Mouse (Mus musculus): ENCODE measurements around the gene Hmbs. TPM values are rescaled to one million over a fixed set of nuclear protein-coding genes. Genes with fewer than 3 reads are reported as not detected.
"Not testable (repeated sequence)": the region's sequence is repeated elsewhere in the genome, so short reads cannot be mapped to it uniquely, and the experiment has no call there.

The Hmbs gene
- polyA plus RNA-seq, 1 experiment from 2014 or later, result 59.4 TPM

- Histone ChIP-seq H3K9ac (0 out of 2 replicates have a peak overlapping the region, but pooled peaks have one; percentile 26), H3K4me1 (replicated peaks) (peaks cover 25% of the 10 kb centered on the region), H3K4me3 (no peak overlapping the region), H3K27ac (replicated peaks) (no peak overlapping the region), H3K27me3 (no peaks in the 10 kb centered on the region), H3K4me2 (peak overlapping the region; percentile 77; the same call in 1 of the 2 replicates), H3K9me3 (no peaks in the 10 kb centered on the region), H3K36me3 (peaks cover 46% of the 10 kb centered on the region)
- 94% methylated on average over 3 of the region's 3 CpGs for WGBS
- no peak for ATAC-seq (ENCODE audit: low read depth)
Observed at GRCm38 (mm10) chr9:44342173-44342572, 1.9 kb downstream of the Hmbs start.

- 89% methylated on average over 5 of the region's 5 CpGs for WGBS
- peak overlapping the region; percentile 26 for H3K9ac ChIP-seq
- no peaks in the 10 kb centered on the region for H3K9me3 ChIP-seq
- H3K27ac ChIP-seq (replicated peaks), result no peak overlapping the region
- no peak for ATAC-seq (ENCODE audit: low read depth)
- peaks cover 40% of the 10 kb centered on the region for H3K36me3 ChIP-seq
- H3K4me2 ChIP-seq, result no peak overlapping the region
- no peaks in the 10 kb centered on the region for H3K27me3 ChIP-seq
- peaks cover 32% of the 10 kb centered on the region for H3K4me1 ChIP-seq (replicated peaks)
- no peak overlapping the region for H3K4me3 ChIP-seq
Observed at GRCm38 (mm10) chr9:44341487-44341886, 2.5 kb downstream of the Hmbs start.

GRCm38 (mm10) chr9:44338574-44338973 lies 5.5 kb downstream of the Hmbs start:
- Histone ChIP-seq H3K9me3 (no peaks in the 10 kb centered on the region), H3K9ac (no peak overlapping the region), H3K4me1 (replicated peaks) (peaks cover 38% of the 10 kb centered on the region), H3K27ac (replicated peaks) (no peak overlapping the region), H3K27me3 (no peaks in the 10 kb centered on the region), H3K4me2 (no peak overlapping the region), H3K36me3 (peaks cover 36% of the 10 kb centered on the region), H3K4me3 (no peak overlapping the region)
- 81% methylated on average over 5 of the region's 5 CpGs for WGBS
- ATAC-seq (ENCODE audit: low read depth), result no peak

GRCm38 (mm10) chr9:44337436-44338169 lies 6.4 kb downstream of the Hmbs start:
- Histone ChIP-seq H3K4me2 (peak overlapping the region; percentile 72), H3K9ac (peak overlapping the region; percentile 1; the same call in 1 of the 2 replicates), H3K27ac (replicated peaks) (no peak overlapping the region), H3K9me3 (no peaks in the 10 kb centered on the region), H3K36me3 (peaks cover 45% of the 10 kb centered on the region), H3K27me3 (no peaks in the 10 kb centered on the region), H3K4me3 (peak overlapping the region; percentile 93), H3K4me1 (replicated peaks) (peaks cover 29% of the 10 kb centered on the region)
- 61% methylated on average over 9 of the region's 9 CpGs for WGBS
- no peak for ATAC-seq (ENCODE audit: low read depth)

GRCm38 (mm10) chr9:44336964-44337363 lies 7.1 kb downstream of the Hmbs start:
- peaks cover 27% of the 10 kb centered on the region for H3K4me1 ChIP-seq (replicated peaks)
- H3K4me3 ChIP-seq, result peak overlapping the region; percentile 93
- H3K9me3 ChIP-seq, result no peaks in the 10 kb centered on the region
- H3K36me3 ChIP-seq, result peaks cover 50% of the 10 kb centered on the region
- no peak overlapping the region for H3K27ac ChIP-seq (replicated peaks)
- no peaks in the 10 kb centered on the region for H3K27me3 ChIP-seq
- H3K4me2 ChIP-seq, result peak overlapping the region; percentile 72
- H3K9ac ChIP-seq, result peak overlapping the region; percentile 55
- WGBS, result 73% methylated on average over 3 of the region's 3 CpGs
- no peak for ATAC-seq (ENCODE audit: low read depth)

- H3K27ac ChIP-seq (replicated peaks); ATAC-seq (ENCODE audit: low read depth); H3K9me3 ChIP-seq; H3K27me3 ChIP-seq: not testable (repeated sequence)
- H3K36me3 ChIP-seq, result peaks cover 54% of the 10 kb centered on the region
- H3K4me3 ChIP-seq, result peak overlapping the region; percentile 93
- 33% methylated on average over 4 of the region's 4 CpGs for WGBS
- H3K9ac ChIP-seq, result peak overlapping the region; percentile 55
- peak overlapping the region; percentile 72 for H3K4me2 ChIP-seq
- H3K4me1 ChIP-seq (replicated peaks), result peaks cover 27% of the 10 kb centered on the region
Observed at GRCm38 (mm10) chr9:44336513-44336912, 7.5 kb downstream of the Hmbs start.

- ATAC-seq (ENCODE audit: low read depth), result no peak
- WGBS, result 2% methylated on average over 5 of the region's 5 CpGs
Observed at GRCm38 (mm10) chr9:44336093-44336406, 8.0 kb downstream of the Hmbs start.

GRCm38 (mm10) chr9:44335331-44336092 lies 8.5 kb downstream of the Hmbs start:
- peak; percentile 51; the same call in 1 of the 2 replicates for ATAC-seq (ENCODE audit: low read depth)
- under 1% methylated on average over 50 of the region's 50 CpGs for WGBS
- Histone ChIP-seq H3K4me2 (peak overlapping the region; percentile 72), H3K9ac (peak overlapping the region; percentile 91), H3K27me3 (no peaks in the 10 kb centered on the region), H3K36me3 (peaks cover 53% of the 10 kb centered on the region), H3K4me3 (peak overlapping the region; percentile 93), H3K9me3 (no peaks in the 10 kb centered on the region), H3K27ac (replicated peaks) (peak overlapping the region; percentile 95), H3K4me1 (replicated peaks) (peaks cover 27% of the 10 kb centered on the region)

More at GRCm38 (mm10) chr9:44336093-44336406, 8.0 kb downstream of the Hmbs start:
- peak overlapping the region; percentile 91 for H3K9ac ChIP-seq
- peak overlapping the region; percentile 95 for H3K27ac ChIP-seq (replicated peaks)
- H3K4me1 ChIP-seq (replicated peaks), result peaks cover 27% of the 10 kb centered on the region
- peak overlapping the region; percentile 93 for H3K4me3 ChIP-seq
- peaks cover 53% of the 10 kb centered on the region for H3K36me3 ChIP-seq
- H3K4me2 ChIP-seq, result peak overlapping the region; percentile 72
- H3K9me3 ChIP-seq, result no peaks in the 10 kb centered on the region
- no peaks in the 10 kb centered on the region for H3K27me3 ChIP-seq

GRCm38 (mm10) chr9:44334396-44335330 lies 9.4 kb downstream of the Hmbs start, which contains the start of gene H2afx:
TSS of gene H2afx (plus strand) at chr9:44334694.
- H3K36me3 ChIP-seq, result peaks cover 58% of the 10 kb centered on the region
- H3K4me2 ChIP-seq, result peak within 1 kb of the TSS; percentile 72
- no peaks in the 10 kb centered on the region for H3K9me3 ChIP-seq
- H3K27me3 ChIP-seq, result no peaks in the 10 kb centered on the region
- WGBS, result under 1% methylated on average over 85 of the region's 91 CpGs
- peak; percentile 97 for ATAC-seq (ENCODE audit: low read depth)
- peak within 1 kb of the TSS; percentile 91 for H3K9ac ChIP-seq
- peak within 1 kb of the TSS; percentile 93 for H3K4me3 ChIP-seq
- peak within 1 kb of the TSS; percentile 95 for H3K27ac ChIP-seq (replicated peaks)
- H3K4me1 ChIP-seq (replicated peaks), result peaks cover 27% of the 10 kb centered on the region

GRCm38 (mm10) chr9:44332918-44333638 lies 10.9 kb downstream of the Hmbs start:
- WGBS, result 94% methylated on average over 13 of the region's 13 CpGs
- Histone ChIP-seq H3K4me1 (replicated peaks) (peaks cover 30% of the 10 kb centered on the region), H3K27ac (replicated peaks) (no peak overlapping the region), H3K4me3 (no peak overlapping the region), H3K27me3 (no peaks in the 10 kb centered on the region), H3K9me3 (no peaks in the 10 kb centered on the region), H3K9ac (no peak overlapping the region), H3K36me3 (peaks cover 63% of the 10 kb centered on the region), H3K4me2 (no peak overlapping the region)
- ATAC-seq (ENCODE audit: low read depth), result no peak

GRCm38 (mm10) chr9:44330736-44331135 lies 13.3 kb downstream of the Hmbs start:
- Histone ChIP-seq H3K27me3 (no peaks in the 10 kb centered on the region), H3K4me3 (no peak overlapping the region), H3K27ac (replicated peaks) (no peak overlapping the region), H3K36me3 (peaks cover 56% of the 10 kb centered on the region), H3K9ac (no peak overlapping the region), H3K9me3 (no peaks in the 10 kb centered on the region), H3K4me2 (no peak overlapping the region), H3K4me1 (replicated peaks) (peaks cover 18% of the 10 kb centered on the region)
- WGBS, result 93% methylated on average over 6 of the region's 6 CpGs
- ATAC-seq (ENCODE audit: low read depth), result no peak
